8 mouse cellular contexts compared by ENCODE assay signal in the genomic region with DNA sequence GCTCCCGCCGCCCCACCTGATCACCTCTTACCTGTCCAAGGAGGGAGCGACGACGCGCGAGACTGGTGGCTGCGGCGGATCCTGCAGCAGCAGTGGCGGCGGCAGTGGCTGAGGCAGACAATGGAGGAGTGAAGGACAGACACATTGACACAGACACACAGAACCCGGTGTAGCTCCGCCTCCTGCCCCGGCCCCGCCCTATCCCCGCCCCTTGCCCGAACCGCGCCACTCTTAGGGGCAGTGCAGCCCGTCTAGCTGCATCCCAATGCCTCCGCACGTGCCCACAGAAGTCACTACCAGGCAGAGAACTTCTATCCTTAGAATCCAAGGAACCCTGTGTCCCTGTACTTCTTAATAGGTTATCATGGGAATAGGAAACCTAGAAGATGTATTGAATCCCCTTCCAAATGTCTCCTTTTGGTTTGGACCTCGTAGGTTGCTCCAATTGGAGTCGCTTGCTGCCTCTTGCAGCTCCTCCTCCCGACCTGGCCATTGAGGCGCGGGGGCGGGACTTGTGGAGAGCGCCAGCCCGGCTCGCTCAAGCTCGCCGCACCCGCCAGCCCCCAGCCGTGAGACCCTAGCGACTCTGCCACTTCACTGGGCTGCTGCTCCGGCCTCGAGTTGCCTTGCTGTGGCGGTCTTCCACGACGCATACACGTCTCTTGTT. TPM values are rescaled to one million over a fixed set of nuclear protein-coding genes. Genes with fewer than 3 reads are reported as not detected.
DNase-seq lines count a peak whose midpoint lies in the region; ATAC-seq and TF ChIP-seq lines count a peak whose summit lies in the region.

Gene Ankmy2 (plus strand): TSS at position 478 of the 667 bp plus-strand sequence.

- peak within 1 kb of the TSS; percentile 90 for H3K27ac ChIP-seq in cortical plate, adult 2 months (ENCODE audit: insufficient read depth, low read length)

- peak; percentile 86 for TF ChIP-seq POLR2A in cortical plate, adult 2 months (IDR thresholded peaks at IDR 0.05; ENCODE audit: extremely low read depth, insufficient read depth, low read length)

- peak; percentile 73 to 86 for DNase-seq in gastrocnemius, adult 8-10 months (ENCODE audit: low spot score in 2 of 2)
- DNase-seq in hindlimb bud, embryonic 11.5 days (ENCODE audit: extremely low spot score, low read depth, low spot score): peak; percentile 93
- DNase-seq in left cerebral cortex, adult 8-10 months (ENCODE audit: low spot score in 2 of 2): peak; percentile 87 to 90
- DNase-seq in right cerebral cortex, postnatal 14 days: peak; percentile 92
- peak; percentile 78 to 88 for DNase-seq in urinary bladder, postnatal 36 days (ENCODE audit: low spot score in 2 of 2)

- no peak for TF ChIP-seq CTCF in cortical plate, adult 2 months (IDR thresholded peaks at IDR 0.05; ENCODE audit: extremely low read depth, insufficient read depth, low read length)

- H3K4me3 ChIP-seq in cortical plate, adult 2 months (ENCODE audit: insufficient read depth, low read length): peak within 1 kb of the TSS; percentile 89

- ATAC-seq in activated CD4-positive, CD25-positive, alpha-beta regulatory T cell, adult 4 months: peak; percentile 76
- ATAC-seq in megakaryocyte progenitor cell, adult 5-6 weeks (replicated peaks; ENCODE audit: poor library complexity): peak; percentile 74

- 0 out of 2 replicates have a peak, but pooled peaks cover 1% of the 10 kb centered on the region for H3K4me1 ChIP-seq in cortical plate, adult 2 months (ENCODE audit: control insufficient read depth, insufficient read depth, low read length)

RNA-seq across cellular contexts. Expression of gene Ankmy2, which starts in this region (rescaled TPM):
- 10 to 100 TPM; 38.5 to 41.6 TPM for polyA plus RNA-seq in activated CD4-positive, CD25-positive, alpha-beta regulatory T cell, adult 4 months (2017; shearing (Covaris generic))
- polyA plus RNA-seq in cortical plate, adult 2 months (2012; rRNA removed): 43.1 and 43.5 TPM in 2 replicates
- 1 to 10 TPM; 4.0 to 6.6 (median 5.7) TPM for total RNA-seq in gastrocnemius, adult 8-10 months (2022)
- total RNA-seq in left cerebral cortex, adult 8-10 months (2022): 10 to 100 TPM; 54.8 to 59.4 (median 58.3) TPM
- 17.1 and 22.2 TPM in 2 replicates for total RNA-seq in megakaryocyte progenitor cell, adult 5-6 weeks (2015)
- 22.7 and 23.3 TPM in 2 replicates for total RNA-seq in megakaryocyte progenitor cell, adult 5-6 weeks (2017)

Comparison
In these comparisons a context has a peak if more than half of its experiments do, and no peak if none do; other contexts are left out.
1. Peak in every context shown above with its lines: DNase-seq, ATAC-seq, H3K4me3 ChIP-seq and H3K27ac ChIP-seq.